Mouse (Mus musculus): ENCODE data around the gene Kctd17. TPM values are rescaled to one million over a fixed set of nuclear protein-coding genes. Genes with fewer than 3 reads are reported as not detected.

The Kctd17 gene
- polyA plus RNA-seq, 1 experiment from 2014 or later, result 25.9 TPM

DNA sequence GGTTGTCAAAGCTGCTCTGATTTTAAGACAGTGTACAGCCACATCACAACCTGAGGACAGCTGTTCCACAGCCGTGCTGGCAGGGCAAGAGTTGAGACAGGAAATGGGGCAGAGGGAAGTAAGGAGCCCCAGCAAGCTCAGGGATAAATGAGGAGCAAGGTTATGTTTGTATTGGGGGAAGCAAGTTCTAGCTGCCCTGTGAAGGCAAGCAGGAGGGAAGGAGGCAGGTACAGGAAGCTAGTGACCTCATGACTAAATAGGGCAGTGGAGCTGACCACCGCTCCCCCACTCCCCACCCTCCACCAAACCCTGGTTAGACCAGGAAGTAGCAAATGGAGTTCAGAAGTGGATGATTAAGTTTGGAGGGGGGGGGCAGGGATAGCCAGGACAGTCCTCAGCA, 52.6 kb downstream of the Kctd17 start:
- DNase-seq (ENCODE audit: low spot score) (peak; percentile 51), ATAC-seq (ENCODE audit: low FRiP score, low TSS enrichment) (peak; percentile 76)
- H3K36me3 ChIP-seq (ENCODE audit: control insufficient read depth, insufficient read depth, low read length), result no peaks in the 10 kb centered on the region
- WGBS, result 18% methylated on average over 2 of the region's 2 CpGs
- H3K27ac ChIP-seq (replicated peaks), result no peak overlapping the region; the same call in 1 of the 2 replicates
- no peak overlapping the region for H3K4me2 ChIP-seq (replicated peaks; ENCODE audit: low read depth)
- H3K9ac ChIP-seq (ENCODE audit: low read length), result no peak overlapping the region
- no peak overlapping the region for H3K4me3 ChIP-seq (ENCODE audit: low read depth, low read length)
- H3K9me3 ChIP-seq (ENCODE audit: control insufficient read depth, low read length), result no peaks in the 10 kb centered on the region
- H3K4me1 ChIP-seq (replicated peaks; ENCODE audit: control insufficient read depth, insufficient read depth), result no peaks in the 10 kb centered on the region
- TF ChIP-seq EP300 (optimal IDR thresholded peaks at IDR 0.05), result no peak
- TF ChIP-seq CTCF (IDR thresholded peaks at IDR 0.05; ENCODE audit: low read depth), result no peak
- H3K27me3 ChIP-seq (ENCODE audit: control insufficient read depth, insufficient read depth, low read length), result no peaks in the 10 kb centered on the region

- H3K4me3 ChIP-seq (ENCODE audit: low read depth, low read length), result no peak overlapping the region
- no peaks in the 10 kb centered on the region for H3K4me1 ChIP-seq (replicated peaks; ENCODE audit: control insufficient read depth, insufficient read depth)
- peak; percentile 14; the same call in 1 of the 2 replicates for ATAC-seq (ENCODE audit: low FRiP score, low TSS enrichment)
- no peaks in the 10 kb centered on the region for H3K9me3 ChIP-seq (ENCODE audit: control insufficient read depth, low read length)
- TF ChIP-seq EP300 (optimal IDR thresholded peaks at IDR 0.05) (no peak), CTCF (IDR thresholded peaks at IDR 0.05; ENCODE audit: low read depth) (peak; percentile 42)
- H3K27me3 ChIP-seq (ENCODE audit: control insufficient read depth, insufficient read depth, low read length), result no peaks in the 10 kb centered on the region
- H3K4me2 ChIP-seq (replicated peaks; ENCODE audit: low read depth), result no peak overlapping the region
- 58% methylated on average over 9 of the region's 9 CpGs for WGBS
- H3K27ac ChIP-seq (replicated peaks), result no peak overlapping the region
- no peak overlapping the region for H3K9ac ChIP-seq (ENCODE audit: low read length)
- H3K36me3 ChIP-seq (ENCODE audit: control insufficient read depth, insufficient read depth, low read length), result no peaks in the 10 kb centered on the region
- no peak for DNase-seq (ENCODE audit: low spot score)
Observed at GRCm38 (mm10) chr15:78481448-78482000, 53.2 kb downstream of the Kctd17 start.

GRCm38 (mm10) chr15:78482518-78482917, 54.2 kb downstream of the Kctd17 start:
- DNase-seq (ENCODE audit: low spot score), result no peak
- no peak overlapping the region for H3K4me2 ChIP-seq (replicated peaks; ENCODE audit: low read depth)
- no peaks in the 10 kb centered on the region for H3K4me1 ChIP-seq (replicated peaks; ENCODE audit: control insufficient read depth, insufficient read depth)
- TF ChIP-seq EP300 (optimal IDR thresholded peaks at IDR 0.05), result no peak
- no peak for TF ChIP-seq CTCF (IDR thresholded peaks at IDR 0.05; ENCODE audit: low read depth)
- H3K36me3 ChIP-seq (ENCODE audit: control insufficient read depth, insufficient read depth, low read length), result no peaks in the 10 kb centered on the region
- no peak for ATAC-seq (ENCODE audit: low FRiP score, low TSS enrichment)
- no peak overlapping the region for H3K27ac ChIP-seq (replicated peaks)
- WGBS, result 52% methylated on average over 3 of the region's 3 CpGs
- no peak overlapping the region for H3K4me3 ChIP-seq (ENCODE audit: low read depth, low read length)
- H3K9me3 ChIP-seq (ENCODE audit: control insufficient read depth, low read length), result no peaks in the 10 kb centered on the region
- no peaks in the 10 kb centered on the region for H3K27me3 ChIP-seq (ENCODE audit: control insufficient read depth, insufficient read depth, low read length)
- H3K9ac ChIP-seq (ENCODE audit: low read length), result no peak overlapping the region

DNA sequence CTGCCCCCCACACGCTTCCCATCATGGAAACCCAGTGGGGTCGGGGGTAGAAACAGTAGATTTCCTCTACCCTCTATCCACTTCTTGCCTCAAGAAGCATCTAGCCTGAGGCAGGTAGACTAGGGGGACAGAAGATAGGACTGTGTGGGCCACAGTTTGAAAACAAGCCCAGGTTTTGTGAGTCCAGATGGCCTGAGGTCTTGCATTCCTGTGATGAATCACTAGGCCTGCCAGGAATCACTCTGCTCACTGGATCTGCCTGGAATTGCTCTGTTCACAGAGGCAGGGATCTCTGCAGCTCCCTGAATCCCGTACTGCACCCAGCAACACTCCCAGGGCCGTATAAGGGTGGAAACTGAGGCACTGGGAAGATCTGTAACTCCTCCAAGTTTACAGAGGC, 54.9 kb downstream of the Kctd17 start:
- H3K36me3 ChIP-seq (ENCODE audit: control insufficient read depth, insufficient read depth, low read length), result no peaks in the 10 kb centered on the region
- H3K27ac ChIP-seq (replicated peaks), result no peak overlapping the region
- ATAC-seq (ENCODE audit: low FRiP score, low TSS enrichment) (no peak), DNase-seq (ENCODE audit: low spot score) (no peak)
- no peaks in the 10 kb centered on the region for H3K4me1 ChIP-seq (replicated peaks; ENCODE audit: control insufficient read depth, insufficient read depth)
- H3K9me3 ChIP-seq (ENCODE audit: control insufficient read depth, low read length), result no peaks in the 10 kb centered on the region
- TF ChIP-seq CTCF (IDR thresholded peaks at IDR 0.05; ENCODE audit: low read depth) (no peak), EP300 (optimal IDR thresholded peaks at IDR 0.05) (no peak)
- 74% methylated on average over 4 of the region's 4 CpGs for WGBS
- no peaks in the 10 kb centered on the region for H3K27me3 ChIP-seq (ENCODE audit: control insufficient read depth, insufficient read depth, low read length)
- no peak overlapping the region for H3K9ac ChIP-seq (ENCODE audit: low read length)
- no peak overlapping the region for H3K4me3 ChIP-seq (ENCODE audit: low read depth, low read length)
- no peak overlapping the region for H3K4me2 ChIP-seq (replicated peaks; ENCODE audit: low read depth)

DNA sequence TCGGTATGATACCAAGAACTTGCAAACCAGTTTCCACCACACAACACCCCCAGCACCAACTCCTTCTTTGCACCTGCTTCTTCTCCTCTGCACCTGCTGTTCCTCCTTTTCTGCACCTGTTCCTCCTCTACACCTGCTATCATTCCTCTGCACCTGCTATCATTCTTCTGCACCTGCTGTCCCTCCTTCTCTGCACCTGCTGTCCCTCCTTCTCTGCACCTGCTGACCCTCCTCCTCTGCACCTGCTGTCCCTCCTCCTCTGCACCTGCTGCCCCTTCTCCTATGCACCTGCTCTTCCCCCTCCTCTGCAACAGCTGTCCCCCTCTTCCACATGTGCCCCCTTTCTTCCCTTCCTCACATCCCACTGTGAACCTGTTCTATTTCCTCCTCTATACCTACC, 58.2 kb downstream of the Kctd17 start:
- Histone ChIP-seq H3K27me3 (ENCODE audit: control insufficient read depth, insufficient read depth, low read length) (no peaks in the 10 kb centered on the region), H3K9ac (ENCODE audit: low read length) (no peak overlapping the region), H3K9me3 (ENCODE audit: control insufficient read depth, low read length) (no peaks in the 10 kb centered on the region), H3K36me3 (ENCODE audit: control insufficient read depth, insufficient read depth, low read length) (no peaks in the 10 kb centered on the region), H3K4me3 (ENCODE audit: low read depth, low read length) (no peak overlapping the region), H3K4me2 (replicated peaks; ENCODE audit: low read depth) (no peak overlapping the region), H3K4me1 (replicated peaks; ENCODE audit: control insufficient read depth, insufficient read depth) (no peaks in the 10 kb centered on the region), H3K27ac (replicated peaks) (no peak overlapping the region)
- TF ChIP-seq EP300 (optimal IDR thresholded peaks at IDR 0.05) (no peak), CTCF (IDR thresholded peaks at IDR 0.05; ENCODE audit: low read depth) (no peak)
- WGBS, result 100% methylated on average over 1 of the region's 1 CpGs
- ATAC-seq (ENCODE audit: low FRiP score, low TSS enrichment) (no peak), DNase-seq (ENCODE audit: low spot score) (no peak)

- no peak for DNase-seq (ENCODE audit: low spot score)
- no peak overlapping the region for H3K4me2 ChIP-seq (replicated peaks; ENCODE audit: low read depth)
- no peak for ATAC-seq (ENCODE audit: low FRiP score, low TSS enrichment)
- no peak overlapping the region for H3K9ac ChIP-seq (ENCODE audit: low read length)
- H3K9me3 ChIP-seq (ENCODE audit: control insufficient read depth, low read length), result no peaks in the 10 kb centered on the region
- no peaks in the 10 kb centered on the region for H3K36me3 ChIP-seq (ENCODE audit: control insufficient read depth, insufficient read depth, low read length)
- no peak overlapping the region for H3K27ac ChIP-seq (replicated peaks)
- WGBS, result 69% methylated on average over 4 of the region's 4 CpGs
- no peak for TF ChIP-seq EP300 (optimal IDR thresholded peaks at IDR 0.05)
- TF ChIP-seq CTCF (IDR thresholded peaks at IDR 0.05; ENCODE audit: low read depth), result no peak
- H3K4me1 ChIP-seq (replicated peaks; ENCODE audit: control insufficient read depth, insufficient read depth), result no peaks in the 10 kb centered on the region
- no peak overlapping the region for H3K4me3 ChIP-seq (ENCODE audit: low read depth, low read length)
- no peaks in the 10 kb centered on the region for H3K27me3 ChIP-seq (ENCODE audit: control insufficient read depth, insufficient read depth, low read length)
Observed at GRCm38 (mm10) chr15:78487066-78487465, 58.7 kb downstream of the Kctd17 start.

Other genes with a start within 250 kb of the Kctd17 start
- gene Pvalb, start 222.2 kb upstream of the Kctd17 start, polyA plus RNA-seq (2015; fragmentation: Nextera tagmentation; extraction: Ambion mirVana), result 0.11 TPM in 1 of 2 replicates, not detected in the other
- 2.7 and 2.9 TPM in 2 replicates for gene Ncf4, start 183.8 kb upstream of the Kctd17 start, polyA plus RNA-seq (2015; fragmentation: Nextera tagmentation; extraction: Ambion mirVana)
- gene Csf2rb2, start 122.8 kb upstream of the Kctd17 start, polyA plus RNA-seq (2015; fragmentation: Nextera tagmentation; extraction: Ambion mirVana), result 0.17 and 0.24 TPM in 2 replicates
- gene Csf2rb, start 102.8 kb upstream of the Kctd17 start, polyA plus RNA-seq (2015; fragmentation: Nextera tagmentation; extraction: Ambion mirVana), result 0.99 and 1.0 TPM in 2 replicates
- gene Tex33, start 32.7 kb upstream of the Kctd17 start, polyA plus RNA-seq (2015; fragmentation: Nextera tagmentation; extraction: Ambion mirVana), result not detected in 2 replicates
- gene Tst, start 22.7 kb upstream of the Kctd17 start, polyA plus RNA-seq (2015; fragmentation: Nextera tagmentation; extraction: Ambion mirVana), result 153 and 177 TPM in 2 replicates
- 5.6 and 5.7 TPM in 2 replicates for gene Mpst, start 22.1 kb upstream of the Kctd17 start, polyA plus RNA-seq (2015; fragmentation: Nextera tagmentation; extraction: Ambion mirVana)
- 0.48 and 0.50 TPM in 2 replicates for gene Tmprss6, start 40.1 kb downstream of the Kctd17 start, polyA plus RNA-seq (2015; fragmentation: Nextera tagmentation; extraction: Ambion mirVana)
- gene Il2rb, start 66.7 kb downstream of the Kctd17 start, polyA plus RNA-seq (2015; fragmentation: Nextera tagmentation; extraction: Ambion mirVana), result 0.24 and 0.30 TPM in 2 replicates
- 20.2 and 24.6 TPM in 2 replicates for gene C1qtnf6, start 102.9 kb downstream of the Kctd17 start, polyA plus RNA-seq (2015; fragmentation: Nextera tagmentation; extraction: Ambion mirVana)
- gene Sstr3, start 116.1 kb downstream of the Kctd17 start, polyA plus RNA-seq (2015; fragmentation: Nextera tagmentation; extraction: Ambion mirVana), result 0.02 and 0.08 TPM in 2 replicates
- 6.4 and 8.0 TPM in 2 replicates for gene Rac2, start 144.2 kb downstream of the Kctd17 start, polyA plus RNA-seq (2015; fragmentation: Nextera tagmentation; extraction: Ambion mirVana)
- gene Cyth4, start 168.5 kb downstream of the Kctd17 start, polyA plus RNA-seq (2015; fragmentation: Nextera tagmentation; extraction: Ambion mirVana), result 5.2 and 5.8 TPM in 2 replicates